Mouse (Mus musculus) cerebellum, postnatal 25 days (tissue): ENCODE results near the gene Kctd6.
A peak's percentile ranks its signal among the peaks of the same experiment; 100 is the strongest.

Source experiments
- DNase-seq, 2 experiments: peaks; one replicate each; pipeline ENCODE4 v3.0.0; 2021; ENCODE audit warnings: mixed read lengths in 2 of 2

Kctd6 gene

DNA sequence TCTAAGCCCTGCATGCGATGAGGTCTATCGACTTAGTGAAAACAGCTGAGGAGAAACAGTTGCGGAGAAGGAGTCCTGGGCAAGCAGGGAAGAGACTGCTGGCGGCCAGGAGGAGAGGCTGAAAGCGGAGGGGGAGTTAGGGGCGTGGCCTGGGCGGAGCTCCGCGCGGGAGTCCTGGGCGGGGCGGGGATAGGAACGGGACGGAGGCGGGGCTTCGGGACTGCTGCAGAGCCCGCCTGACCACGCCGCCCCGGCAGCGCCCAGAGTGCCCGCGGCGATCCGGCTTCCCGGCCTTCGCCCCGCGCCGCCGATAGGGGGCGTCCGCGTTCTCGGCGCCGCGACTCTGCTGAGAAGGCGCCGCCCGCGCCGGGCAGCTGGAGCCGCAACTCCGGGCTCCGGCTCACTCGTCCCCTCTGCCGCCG, at the start of gene Kctd6:
Gene Kctd6 (plus strand): TSS at position 338 of the 422 bp plus-strand sequence.
- DNase-seq: peak; percentile 98 to 100

GRCm38 (mm10) chr14:8164463-8164862, 49.5 kb upstream of the Kctd6 start:
- no peak for DNase-seq

DNA sequence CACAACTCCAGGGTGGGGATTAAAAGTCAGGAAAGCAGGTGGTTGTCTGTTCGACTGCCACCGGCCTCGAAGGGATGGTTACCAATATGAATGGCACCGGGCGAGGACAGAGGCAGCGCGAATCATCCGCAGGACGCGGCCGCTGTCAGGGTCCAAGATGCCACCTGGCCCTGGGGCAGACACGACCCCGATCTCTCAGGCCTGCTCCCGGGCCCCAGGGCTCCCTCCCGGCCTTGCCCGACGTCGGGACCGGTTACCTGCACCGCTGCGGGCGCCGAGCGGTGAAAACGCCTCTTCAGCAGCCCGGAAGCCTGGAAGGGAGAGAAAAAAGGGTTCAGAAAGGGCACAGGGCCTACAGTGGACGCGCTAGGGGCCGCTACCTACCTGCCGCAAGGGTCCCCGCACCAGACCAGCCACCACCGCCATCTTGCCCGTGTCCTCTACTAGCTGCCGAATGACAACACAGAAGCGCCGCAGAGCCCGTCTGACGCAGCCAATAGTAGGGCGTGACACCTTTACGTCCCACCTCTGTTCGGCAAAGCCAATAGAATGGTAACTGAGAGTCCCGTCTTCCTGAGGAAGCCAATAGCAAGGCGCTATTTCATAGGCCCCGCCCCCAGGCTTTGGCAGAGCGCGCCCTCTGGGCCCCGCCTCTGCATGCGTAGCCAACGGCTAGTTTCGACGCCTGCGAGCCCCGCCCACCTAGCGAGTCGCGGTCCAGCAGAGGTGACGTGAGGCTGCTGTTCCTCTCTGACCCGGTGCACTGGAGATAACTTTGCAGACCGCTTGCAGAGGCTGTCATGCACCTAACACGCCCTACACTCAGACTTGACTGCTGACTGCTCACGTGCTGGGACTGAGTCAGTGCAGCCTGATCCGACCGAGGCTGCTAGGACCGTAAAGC, 41.2 kb upstream of the Kctd6 start, which contains the start of gene Pdhb:
Gene Pdhb (minus strand): TSS at position 519 of the 904 bp plus-strand sequence.
- peak; percentile 99 to 100 for DNase-seq

DNA sequence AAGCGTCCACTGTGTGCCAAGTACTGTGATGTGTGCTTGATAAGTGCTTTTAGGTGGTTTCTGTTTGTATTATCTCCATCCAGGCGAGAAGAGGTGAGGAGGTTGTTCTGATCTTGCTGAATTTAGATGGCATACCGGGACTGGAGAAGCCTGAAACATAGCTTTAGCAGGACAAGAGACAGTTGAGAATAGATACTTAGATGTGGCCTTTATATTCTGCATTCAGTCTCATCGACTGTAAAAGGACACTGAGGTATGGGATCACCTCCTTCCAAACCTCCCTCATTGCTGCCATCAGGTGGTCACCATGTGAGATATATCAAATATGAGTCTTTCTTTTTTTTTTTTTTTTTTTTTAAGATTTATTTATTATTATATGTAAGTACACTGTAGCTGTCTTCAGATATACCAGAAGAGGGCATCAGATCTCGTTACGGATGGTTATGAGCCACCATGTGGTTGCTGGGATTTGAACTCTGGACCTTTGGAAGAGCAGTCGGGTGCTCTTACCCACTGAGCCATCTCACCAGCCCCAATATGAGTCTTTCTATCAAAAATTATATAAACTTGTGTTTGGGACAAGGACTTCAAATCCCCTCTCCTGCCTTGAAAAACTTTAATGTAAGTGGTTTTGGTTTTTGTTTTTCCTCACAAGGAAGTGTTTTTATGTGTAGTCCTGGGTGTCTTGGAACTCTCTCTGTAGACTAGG, 40.2 kb upstream of the Kctd6 start:
- DNase-seq: peak in 1 of 2 experiments; percentile 73

- no peak for DNase-seq
These were observed 39.3 kb upstream of the Kctd6 start for GRCm38 (mm10) chr14:8174634-8175033.

DNA sequence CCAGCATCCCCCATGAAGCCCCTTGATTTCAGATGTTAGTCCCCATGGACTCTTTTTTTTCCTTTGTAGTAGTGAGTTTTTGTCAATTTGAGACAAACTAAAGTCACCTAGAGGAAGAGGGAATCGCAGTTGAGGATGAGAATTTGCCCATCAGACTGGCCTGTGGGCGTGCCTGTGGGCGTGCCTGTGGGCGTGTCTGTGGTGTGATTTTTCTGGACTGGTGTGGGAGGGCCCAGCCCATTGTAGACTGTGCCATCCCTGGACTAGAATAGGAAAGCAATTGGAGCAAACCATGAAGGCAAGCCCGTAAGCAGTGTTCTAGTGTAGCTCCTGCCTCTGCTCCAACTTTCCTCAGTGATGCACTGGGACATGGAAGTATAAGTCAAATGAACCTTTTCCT, 37.7 kb upstream of the Kctd6 start:
- DNase-seq: no peak

- no peak for DNase-seq
These were observed 33.4 kb upstream of the Kctd6 start for GRCm38 (mm10) chr14:8180371-8181035.

DNA sequence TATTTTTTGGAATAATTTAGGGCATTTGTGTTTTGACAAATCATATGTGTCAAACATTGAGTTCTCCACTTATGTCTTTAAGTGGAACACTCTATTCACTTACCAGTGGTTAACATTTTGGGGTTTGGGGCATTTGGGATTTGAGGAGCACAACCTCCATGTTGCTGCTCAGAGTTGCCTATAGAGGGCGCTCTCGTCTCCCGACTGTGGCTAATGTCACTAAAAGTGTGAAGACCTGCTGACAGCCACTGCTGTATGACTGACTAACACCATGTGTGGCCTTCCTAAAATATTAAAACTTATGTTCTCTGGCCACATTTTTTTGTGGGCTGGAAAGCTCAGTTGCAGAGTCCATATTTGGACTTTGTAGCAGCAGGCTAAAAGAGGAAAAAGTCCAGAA, 30.6 kb upstream of the Kctd6 start:
- DNase-seq: no peak

DNA sequence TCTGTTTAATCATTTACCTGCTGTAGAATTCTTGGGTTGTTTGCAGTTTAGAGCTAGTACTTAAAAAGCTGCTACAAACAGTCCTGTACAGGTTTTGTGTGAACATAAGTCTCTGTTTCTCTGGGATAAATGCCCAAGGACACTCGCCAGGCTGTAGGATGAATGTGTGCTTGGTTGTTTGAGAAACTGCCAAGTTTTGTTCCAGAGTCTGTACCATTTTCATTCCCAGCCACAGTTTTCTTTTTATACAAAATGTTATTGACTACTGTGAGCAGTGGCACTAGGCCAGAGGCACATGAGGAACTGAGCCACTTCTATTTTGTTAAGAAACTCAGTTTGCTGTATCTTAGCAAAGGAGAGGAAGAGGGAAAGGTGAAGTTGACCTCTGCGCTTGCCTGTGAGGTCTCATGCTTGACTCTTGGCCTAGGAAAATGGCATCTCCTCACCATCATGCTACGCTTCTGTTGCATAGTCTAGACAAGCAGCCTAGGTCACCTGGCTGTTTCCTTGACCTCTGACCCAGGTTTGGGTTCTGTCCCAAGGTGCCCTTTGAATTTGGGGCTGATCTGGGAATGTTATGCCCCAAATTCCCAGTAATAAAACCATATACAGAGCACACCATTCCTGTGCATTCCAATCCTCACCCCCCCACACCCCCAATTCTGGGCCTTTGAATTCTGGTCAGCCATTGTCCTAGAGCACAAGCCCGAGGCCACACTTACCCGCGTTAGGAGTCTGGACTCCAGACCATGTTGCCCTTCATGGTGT, 27.5 kb upstream of the Kctd6 start:
- DNase-seq: no peak

GRCm38 (mm10) chr14:8190556-8190955, 23.4 kb upstream of the Kctd6 start:
- no peak for DNase-seq

- DNase-seq: no peak
These were observed 22.5 kb upstream of the Kctd6 start for GRCm38 (mm10) chr14:8191331-8191965.

DNA sequence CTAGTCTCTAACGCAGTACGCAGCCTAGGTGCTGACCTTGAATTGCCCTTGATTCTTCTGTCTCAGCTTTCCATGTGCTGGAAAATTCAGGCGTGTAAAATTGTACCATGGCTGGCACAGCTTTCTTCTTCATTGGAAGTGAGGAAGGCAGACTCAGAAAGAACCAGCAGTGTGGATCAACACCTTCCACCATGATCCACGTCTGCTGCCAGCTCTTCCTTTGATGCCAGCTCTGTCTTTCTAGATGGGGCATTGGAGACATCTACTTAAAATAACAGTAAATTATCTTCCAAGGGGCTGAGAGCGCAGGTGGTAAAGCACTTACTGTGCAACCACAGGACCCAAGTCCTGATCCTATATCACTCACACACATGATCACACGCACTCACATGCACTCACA, 21.2 kb upstream of the Kctd6 start:
- no peak for DNase-seq

DNA sequence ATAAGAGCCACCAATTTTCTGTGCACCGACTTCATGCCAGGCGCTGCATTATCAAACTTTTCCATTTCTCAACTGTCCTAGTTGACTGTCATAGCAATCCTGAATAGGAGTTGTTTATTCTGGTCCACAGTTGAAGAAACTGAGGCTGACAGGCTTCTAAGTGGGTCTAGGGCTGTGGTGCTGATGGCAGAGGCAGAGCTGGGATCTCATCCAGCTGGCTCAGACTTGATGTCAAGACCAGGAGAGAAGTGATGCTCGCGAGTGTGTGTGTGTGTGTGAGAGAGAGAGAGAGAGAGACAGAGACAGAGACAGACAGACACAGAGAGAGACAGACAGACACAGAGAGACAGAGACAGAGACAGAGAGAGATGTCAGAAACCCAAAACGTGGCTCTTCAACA, 13.2 kb upstream of the Kctd6 start:
- no peak for DNase-seq

GRCm38 (mm10) chr14:8201715-8202114, 12.2 kb upstream of the Kctd6 start:
- DNase-seq: no peak

DNA sequence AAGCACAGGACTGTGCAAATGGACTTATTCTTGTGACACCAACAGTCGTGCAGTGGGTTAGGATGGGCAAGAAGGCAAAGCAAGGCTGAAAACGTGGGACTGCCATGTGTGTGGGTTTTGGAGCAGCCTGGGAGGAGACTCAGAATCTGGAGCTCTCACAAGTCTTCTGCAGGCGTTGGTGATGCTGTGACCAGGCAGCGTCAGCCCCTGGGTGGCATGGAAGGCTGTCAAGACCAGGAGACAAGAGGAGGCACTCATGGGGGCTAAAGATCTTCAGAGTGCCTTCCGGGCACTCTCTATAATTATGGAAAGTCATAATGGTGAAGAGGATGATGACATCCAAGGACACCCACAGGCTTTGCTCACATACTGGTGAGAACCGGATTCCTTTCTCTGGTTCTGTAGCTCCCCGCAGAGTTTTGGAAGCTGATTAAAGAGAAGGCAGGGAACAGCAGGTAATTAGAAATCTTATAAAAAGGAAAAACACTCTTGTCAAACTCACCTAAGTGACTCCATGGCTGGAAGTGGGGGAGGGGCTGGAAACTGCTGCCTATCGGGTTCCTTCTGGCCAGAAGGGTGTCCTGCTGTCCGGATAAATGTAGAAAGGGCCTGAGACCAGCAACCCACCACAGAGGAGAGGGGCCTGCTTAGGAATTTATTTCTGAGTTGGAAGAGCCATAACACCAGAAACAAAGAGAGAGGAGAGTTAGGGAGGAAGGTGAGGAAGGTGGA, 7.6 kb upstream of the Kctd6 start:
- no peak for DNase-seq

DNA sequence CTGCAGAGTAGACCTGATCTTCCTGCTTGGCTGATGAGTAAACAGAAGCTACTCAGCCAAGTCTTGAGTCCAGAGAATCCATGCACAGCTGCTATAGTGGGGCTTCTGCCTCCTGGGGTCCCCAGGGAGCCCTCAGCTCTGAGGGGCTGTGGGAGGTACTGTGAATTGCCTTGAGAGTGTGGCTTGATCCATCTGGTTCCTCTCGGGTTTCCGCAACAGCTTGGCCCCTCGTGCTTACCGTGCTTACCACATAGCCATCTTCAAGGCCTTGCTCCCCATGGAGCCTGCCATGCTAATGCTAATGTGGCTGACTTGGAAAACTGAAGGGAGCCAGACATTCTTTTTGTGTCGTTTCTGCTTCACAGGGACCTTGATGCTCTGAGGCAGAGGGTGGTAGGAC, 6.8 kb upstream of the Kctd6 start:
- no peak for DNase-seq

DNA sequence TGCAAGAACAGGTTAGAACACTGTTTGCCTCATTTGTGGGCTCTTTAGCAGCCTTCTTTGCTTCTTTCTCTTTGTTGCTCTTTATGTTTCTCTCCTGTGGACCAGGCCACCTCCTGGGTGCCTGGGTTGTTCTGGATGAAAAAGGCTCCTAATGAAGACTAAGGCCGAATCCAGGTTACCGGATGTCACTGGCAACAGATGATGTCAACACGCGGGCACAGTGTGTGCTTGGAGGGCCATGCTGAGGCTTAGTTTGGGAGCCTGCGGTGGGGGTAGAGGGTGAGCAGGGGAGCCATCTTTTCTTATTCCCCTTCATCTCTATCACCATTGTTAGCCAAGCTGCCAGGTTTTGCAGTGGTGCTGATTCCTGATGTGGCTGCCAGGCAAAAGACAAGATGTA, 6.4 kb upstream of the Kctd6 start:
- DNase-seq: no peak

DNA sequence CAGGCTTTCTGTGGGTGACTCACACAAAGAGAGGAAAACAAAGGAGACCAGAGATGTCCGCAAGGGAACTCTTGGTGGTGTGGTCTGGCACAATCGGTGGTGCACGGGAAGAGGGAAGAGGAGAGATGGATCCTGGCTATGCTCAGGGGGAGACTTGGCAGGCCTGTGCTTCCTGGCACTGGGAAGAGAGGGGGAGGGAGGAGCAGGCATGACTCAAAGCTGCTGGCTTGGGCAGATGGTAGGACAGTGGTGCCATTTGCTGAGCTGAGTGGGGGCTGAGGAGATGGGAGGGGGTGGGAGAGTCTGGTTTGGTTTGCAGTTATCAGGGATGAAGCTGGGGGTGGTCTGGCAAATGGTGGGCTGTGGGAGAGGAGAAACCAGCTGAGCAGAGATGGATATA, 5.1 kb upstream of the Kctd6 start:
- peak; percentile 46 to 68 for DNase-seq

GRCm38 (mm10) chr14:8209896-8210295, 4.0 kb upstream of the Kctd6 start:
- DNase-seq: no peak

GRCm38 (mm10) chr14:8212996-8213395, 944 bp upstream of the Kctd6 start:
- DNase-seq: no peak
